Mouse (Mus musculus) cerebellum, adult 2 months (tissue): Measurements from ENCODE around the gene E030018B13Rik. TPM values are rescaled to one million over a fixed set of nuclear protein-coding genes. Genes with fewer than 3 reads are reported as not detected.

ENCODE experiments used
- DNase-seq, 2 experiments: peaks; one replicate each; pipeline ENCODE4 v3.0.0; 2021
- H3K27ac ChIP-seq: fragments of 200-500 bp; 2 replicates; pipeline ENCODE4 v1.5.1; 2012; ENCODE audit warnings: low read length, control low read depth, inconsistent platforms; ENCODE audit not compliant: insufficient read depth
- H3K27me3 ChIP-seq: fragments of 200-500 bp; 2 replicates; pipeline ENCODE4 v1.6.1; 2012; ENCODE audit warnings: inconsistent platforms, mild to moderate bottlenecking, low read length, moderate library complexity; ENCODE audit not compliant: control insufficient read depth, insufficient read depth
- H3K4me1 ChIP-seq: fragments of 200-500 bp; 2 replicates; pipeline ENCODE4 v1.6.1; 2011; ENCODE audit warnings: low read length; ENCODE audit not compliant: control insufficient read depth, insufficient read depth
- H3K4me3 ChIP-seq: fragments of 200-500 bp; replicated peaks from 2 replicates; pipeline ENCODE3; 2011; ENCODE audit warnings: mild to moderate bottlenecking, low read depth, low read length, control low read depth; ENCODE audit not compliant: insufficient read depth
- CTCF ChIP-seq: fragments of 200-500 bp; IDR thresholded peaks from 2 replicates; pipeline ENCODE4 v1.5.1; 2011; ENCODE audit warnings: low read depth, mild to moderate bottlenecking, control low read depth, low read length, moderate library complexity, borderline replicate concordance; ENCODE audit not compliant: insufficient read depth
- POLR2A ChIP-seq: fragments of 200-500 bp; IDR thresholded peaks from 2 replicates; pipeline ENCODE4 v1.6.1; 2011; ENCODE audit warnings: low read length, control low read depth, borderline replicate concordance; ENCODE audit not compliant: insufficient read depth
- WGBS: fragments of 180-500 bp; shearing (Covaris S2); methylation state at CpG from one replicate; pipeline ENCODE4 v1.1.7; 2018; 5-methylcytosine and 5-hydroxymethylcytosine counted together
- polyA plus RNA-seq: library from polyadenylated mRNA; depleted of rRNA; stranded (reverse); fragments of >200 nt; gene quantifications from 2 replicates; pipeline ENCODE4 v1.2.3, GENCODE M21; 2012

The E030018B13Rik gene
- polyA plus RNA-seq, 1 experiment, result not detected

DNA sequence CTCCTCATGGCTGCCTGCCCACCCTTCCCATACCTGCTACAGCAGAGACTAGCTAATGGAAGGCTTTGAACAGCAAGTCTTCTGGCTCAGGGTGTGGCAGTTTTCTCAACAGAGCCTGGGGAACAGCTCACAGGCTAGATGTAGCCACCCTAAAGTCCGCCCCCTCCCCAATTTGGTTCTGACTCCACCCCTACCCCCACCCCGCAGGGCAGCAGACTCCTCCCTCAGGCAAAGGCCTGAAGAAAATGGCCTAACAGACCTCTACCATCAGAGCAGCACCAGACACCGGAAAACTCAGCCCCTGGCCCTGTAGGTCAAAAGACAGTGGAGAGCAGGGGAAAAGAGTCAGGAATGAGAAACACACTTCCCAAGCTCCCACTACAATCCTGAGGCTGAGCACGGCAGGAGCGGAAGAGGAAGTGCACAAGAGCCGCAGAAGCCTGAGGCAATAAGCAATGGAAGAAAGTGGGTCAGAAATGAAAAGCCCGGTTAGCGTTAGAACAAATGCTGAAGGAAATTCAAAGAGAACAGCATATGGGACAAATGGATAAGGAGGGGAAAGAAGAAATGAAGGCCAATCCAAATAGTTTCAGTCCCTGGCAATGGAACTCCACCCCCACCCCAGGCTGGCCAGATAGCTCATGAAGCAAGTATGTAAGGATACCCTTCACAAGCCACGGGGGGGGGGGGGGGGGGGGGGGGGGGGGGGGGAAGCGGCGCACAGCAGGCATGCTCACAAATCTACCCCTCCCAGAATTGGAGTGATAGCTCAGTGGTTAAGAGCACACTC is 8.0 kb upstream of the E030018B13Rik start:
- H3K4me3 ChIP-seq, result no peak overlapping the region
- no peaks in the 10 kb centered on the region for H3K27me3 ChIP-seq
- H3K27ac ChIP-seq, result peak overlapping the region; percentile 58
- 32% methylated on average over 10 of the region's 11 CpGs for WGBS
- H3K4me1 ChIP-seq, result peaks cover 63% of the 10 kb centered on the region
- TF ChIP-seq CTCF (no peak), POLR2A (no peak)
- DNase-seq, result no peak

DNA sequence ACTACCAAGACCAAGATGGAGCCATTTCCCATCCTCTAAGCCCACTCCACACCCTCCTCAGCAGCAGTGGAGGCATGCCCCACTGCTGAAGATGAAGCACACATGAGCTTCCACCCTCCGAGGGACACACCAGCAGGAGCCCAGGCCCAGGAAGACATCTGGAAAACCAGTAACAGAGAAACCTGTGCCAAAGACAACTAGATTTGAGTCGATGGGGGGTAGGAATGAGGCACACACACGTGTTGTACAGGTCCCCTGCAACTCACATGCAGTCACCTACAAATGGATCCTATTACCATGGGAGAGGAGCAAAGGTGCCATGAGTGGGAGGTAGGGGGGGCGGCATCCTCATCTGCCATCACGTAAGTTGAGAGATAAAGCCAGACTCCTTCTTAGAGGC is 6.4 kb upstream of the E030018B13Rik start:
- H3K27me3 ChIP-seq, result no peaks in the 10 kb centered on the region
- no peak for DNase-seq
- TF ChIP-seq POLR2A (no peak), CTCF (no peak)
- peaks cover 72% of the 10 kb centered on the region for H3K4me1 ChIP-seq
- no peak overlapping the region for H3K4me3 ChIP-seq
- 33% methylated on average over 5 of the region's 5 CpGs for WGBS
- peak overlapping the region; percentile 66 for H3K27ac ChIP-seq

DNA sequence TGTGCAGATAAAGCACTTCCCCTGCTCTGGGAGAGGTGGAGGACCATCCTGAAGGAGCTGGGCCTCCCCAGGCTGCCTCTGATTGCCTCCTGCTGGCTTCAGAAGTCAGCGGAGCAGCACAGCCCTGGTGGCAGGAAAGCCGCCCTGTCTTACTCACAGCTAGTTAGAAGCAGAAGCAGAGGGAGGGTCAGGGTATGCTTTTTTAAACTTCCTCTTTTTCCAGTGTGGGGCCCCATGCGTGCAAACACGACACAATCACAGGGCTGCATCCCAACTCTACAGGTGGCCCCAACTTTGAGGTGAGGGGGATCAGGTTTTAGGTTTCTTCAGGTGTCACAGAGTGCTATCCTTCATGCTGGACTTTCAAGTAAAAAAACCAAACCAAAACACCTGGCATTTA is 5.7 kb upstream of the E030018B13Rik start:
- DNase-seq, result no peak
- no peak for TF ChIP-seq POLR2A
- Histone ChIP-seq H3K27ac (peak overlapping the region; percentile 93), H3K4me1 (peaks cover 77% of the 10 kb centered on the region), H3K4me3 (no peak overlapping the region), H3K27me3 (no peaks in the 10 kb centered on the region)
- WGBS, result 29% methylated on average over 4 of the region's 4 CpGs

DNA sequence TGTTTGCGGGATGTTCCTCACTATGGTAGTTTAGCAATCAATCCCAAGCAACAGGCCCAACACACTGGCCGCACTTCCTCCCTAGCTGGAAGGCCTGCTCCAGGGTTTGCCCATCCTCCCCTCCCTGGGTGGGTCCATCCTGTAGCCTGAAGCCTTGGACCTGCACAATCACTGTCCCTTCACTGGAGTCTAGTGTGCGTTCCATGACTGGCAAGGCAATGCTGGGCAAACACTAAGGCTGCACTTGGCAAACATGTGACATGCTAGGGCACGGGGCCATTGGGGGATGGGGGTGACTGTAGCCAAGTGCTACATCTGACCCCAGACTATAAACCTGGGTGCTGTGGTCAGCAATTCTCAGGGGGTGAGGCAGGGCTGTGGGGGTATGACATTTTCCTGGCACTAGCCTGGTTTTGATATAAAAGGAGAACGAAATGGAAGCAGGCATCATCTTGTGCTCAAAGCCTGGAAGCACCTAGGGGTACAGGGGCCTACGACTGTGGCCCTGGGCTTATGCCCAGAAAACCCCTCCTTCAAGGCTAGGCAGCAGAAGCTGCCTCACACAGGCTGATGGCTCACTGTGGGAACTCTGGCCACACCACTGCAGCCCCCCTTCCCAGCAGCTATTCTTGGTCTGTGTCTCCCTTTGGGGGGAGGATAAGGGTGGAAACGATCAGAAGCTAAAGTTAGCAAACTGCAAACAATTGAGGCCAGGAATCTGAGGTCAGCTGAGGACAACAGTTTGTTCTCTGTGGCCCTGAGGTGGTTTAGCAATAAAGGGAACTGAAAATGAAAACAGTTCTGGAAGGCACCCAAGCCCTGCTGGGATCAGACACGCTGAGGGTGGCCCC is 5.0 kb upstream of the E030018B13Rik start:
- DNase-seq, result peak; percentile 73 to 77
- no peak for TF ChIP-seq POLR2A
- no peak for TF ChIP-seq CTCF
- H3K27me3 ChIP-seq, result no peaks in the 10 kb centered on the region
- H3K27ac ChIP-seq, result peak overlapping the region; percentile 93
- H3K4me3 ChIP-seq, result no peak overlapping the region
- 17% methylated on average over 8 of the region's 8 CpGs for WGBS
- peaks cover 78% of the 10 kb centered on the region for H3K4me1 ChIP-seq

DNA sequence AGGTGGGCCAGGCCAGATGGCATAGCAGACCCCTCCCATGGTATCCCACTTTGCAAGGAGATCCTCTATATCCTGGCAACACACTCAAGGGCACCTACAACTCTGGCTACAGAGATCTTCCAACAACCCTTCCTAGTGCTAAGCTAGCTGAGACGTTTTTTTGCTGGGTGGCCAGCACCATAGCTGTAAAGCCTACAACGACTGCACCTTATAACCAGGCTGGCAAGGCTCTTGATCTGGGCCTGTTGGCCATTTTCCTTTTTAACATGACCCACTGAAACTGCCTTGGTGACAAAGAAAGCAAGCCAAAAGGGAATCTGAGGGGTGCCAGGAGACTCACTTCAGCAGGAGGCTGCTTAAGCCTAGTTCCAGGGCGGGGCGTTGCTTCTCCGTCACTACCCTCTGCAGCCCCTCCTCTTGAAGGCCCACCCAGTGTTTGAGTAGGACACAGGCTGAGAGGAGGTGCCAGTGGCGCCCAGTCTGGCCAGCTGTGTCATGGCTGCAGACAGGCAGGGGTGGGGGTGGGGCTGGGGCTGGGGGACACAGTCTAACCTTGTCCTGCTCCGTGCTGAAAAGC is 4.3 kb upstream of the E030018B13Rik start:
- DNase-seq, result no peak
- peaks cover 77% of the 10 kb centered on the region for H3K4me1 ChIP-seq
- TF ChIP-seq POLR2A (no peak), CTCF (no peak)
- H3K4me3 ChIP-seq, result no peak overlapping the region
- 15% methylated on average over 7 of the region's 7 CpGs for WGBS
- H3K27me3 ChIP-seq, result no peaks in the 10 kb centered on the region
- H3K27ac ChIP-seq, result peak overlapping the region; percentile 93

DNA sequence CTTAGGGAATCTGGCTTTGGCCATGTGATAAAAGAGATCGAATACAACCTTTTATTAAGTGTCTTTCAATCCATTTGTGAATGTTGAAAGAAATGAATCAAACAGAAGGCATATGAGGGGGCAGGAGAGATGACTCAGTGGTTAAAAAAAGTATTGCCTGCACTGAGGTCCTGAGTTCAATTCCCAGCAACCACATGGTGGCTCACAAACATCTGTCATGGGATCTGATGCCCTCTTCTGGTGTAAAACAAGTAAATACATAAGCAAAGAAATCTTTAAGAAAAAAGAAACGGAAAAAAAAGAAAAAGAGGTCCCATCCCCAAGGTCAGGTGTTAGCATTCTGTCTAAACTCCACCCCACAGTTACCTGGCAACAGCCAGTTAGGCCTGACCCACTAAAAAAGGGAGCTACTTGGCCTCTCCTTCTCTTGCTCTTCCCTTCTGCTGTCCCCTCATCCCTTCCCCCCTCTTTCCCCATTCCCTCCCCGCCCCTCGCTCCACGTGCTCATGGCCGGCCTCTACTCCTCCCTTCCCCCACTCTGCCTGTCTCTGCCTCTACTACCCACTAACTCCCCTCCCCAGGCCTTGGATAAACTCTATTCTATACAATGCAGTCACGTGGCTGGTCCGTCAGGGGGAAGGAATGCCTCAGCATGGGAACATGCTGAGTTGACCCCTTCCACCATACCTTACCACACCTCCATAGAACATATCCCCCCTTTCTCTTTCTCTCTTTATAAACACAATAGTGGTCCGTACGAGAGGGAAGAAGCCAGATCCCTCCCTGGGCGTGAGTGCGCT is 3.5 kb upstream of the E030018B13Rik start:
- H3K27ac ChIP-seq, result peak overlapping the region; percentile 93
- H3K4me3 ChIP-seq, result no peak overlapping the region
- H3K4me1 ChIP-seq, result peaks cover 78% of the 10 kb centered on the region
- WGBS, result 62% methylated on average over 12 of the region's 12 CpGs
- DNase-seq, result no peak
- TF ChIP-seq CTCF, result no peak
- TF ChIP-seq POLR2A, result no peak
- no peaks in the 10 kb centered on the region for H3K27me3 ChIP-seq
